Mouse (Mus musculus): ENCODE results near the gene Ephb2. TPM values are rescaled to one million over a fixed set of nuclear protein-coding genes. Genes with fewer than 3 reads are reported as not detected.

The Ephb2 gene
- polyA plus RNA-seq, 1 experiment: 21.7 TPM

DNA sequence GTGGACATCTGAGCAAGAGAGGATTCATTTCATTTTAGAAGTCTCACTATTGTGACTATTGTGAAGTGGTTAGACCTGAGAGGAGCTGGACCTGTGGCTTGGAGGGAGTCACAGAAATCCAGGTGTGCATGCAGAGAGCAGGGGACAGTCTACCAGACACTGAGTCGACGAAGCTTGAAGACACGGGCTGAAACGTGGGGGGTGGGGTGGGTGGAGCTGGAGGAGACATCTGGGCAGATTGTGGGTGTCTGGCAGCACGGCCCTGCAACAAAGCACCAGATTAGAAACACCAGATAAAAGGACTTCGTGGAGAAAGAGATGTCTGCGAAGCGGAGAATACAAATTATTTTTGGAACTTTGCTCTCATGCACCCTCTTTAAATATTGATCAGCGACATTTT lies 27.7 kb upstream of the Ephb2 start:
- no peak overlapping the region for H3ac ChIP-seq (ENCODE audit: control insufficient read depth, insufficient read length)
- TF ChIP-seq USF1 (IDR thresholded peaks at IDR 0.05; ENCODE audit: low read depth): no peak
- TF ChIP-seq TCF3 (IDR thresholded peaks at IDR 0.05; ENCODE audit: insufficient read length, low read depth): no peak
- no peak for TF ChIP-seq CEBPB (IDR thresholded peaks at IDR 0.05; ENCODE audit: insufficient read depth, poor library complexity, severe bottlenecking)
- TF ChIP-seq TCF12 (IDR thresholded peaks at IDR 0.05; ENCODE audit: insufficient read depth, poor library complexity, severe bottlenecking): no peak
- TF ChIP-seq SRF (IDR thresholded peaks at IDR 0.05; ENCODE audit: control insufficient read depth, insufficient read length, low read depth): no peak
- no peak for TF ChIP-seq MYOG (IDR thresholded peaks at IDR 0.05; ENCODE audit: control insufficient read depth in 1 of 3, insufficient read depth in 1 of 3, insufficient read length in 2 of 3, low read depth in 2 of 3)
- H3K79me2 ChIP-seq (ENCODE audit: control insufficient read depth, insufficient read depth): no peaks in the 10 kb centered on the region
- no peak overlapping the region for H3K4me3 ChIP-seq
- H3K36me3 ChIP-seq (ENCODE audit: control insufficient read depth, insufficient read depth): no peaks in the 10 kb centered on the region
- peaks cover 43% of the 10 kb centered on the region for H3K27me3 ChIP-seq (ENCODE audit: control insufficient read depth, insufficient read depth, insufficient read length)
- no peak overlapping the region for H3K4me2 ChIP-seq (ENCODE audit: low read depth)

DNA sequence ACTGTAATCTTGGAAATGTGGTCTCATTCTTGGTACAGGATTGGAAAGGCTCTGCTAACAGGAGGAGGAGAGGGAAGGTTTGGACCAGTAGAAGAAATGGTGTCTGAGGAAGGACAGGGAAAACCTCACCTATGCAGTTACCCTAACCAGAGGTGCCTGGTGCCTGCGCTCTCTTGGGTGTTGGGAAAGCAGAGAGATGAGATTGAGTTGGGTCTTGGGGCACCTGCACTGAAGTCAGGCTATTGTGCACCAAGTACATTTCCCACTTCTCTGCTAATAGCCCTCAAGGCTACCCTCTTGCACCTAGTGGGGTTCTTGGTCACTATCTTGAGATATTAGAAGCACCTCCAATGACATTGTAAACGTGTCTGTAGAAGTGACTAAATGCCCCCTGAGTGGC lies 26.6 kb upstream of the Ephb2 start:
- no peak overlapping the region for H3ac ChIP-seq (ENCODE audit: control insufficient read depth, insufficient read length)
- no peak overlapping the region for H3K4me2 ChIP-seq (ENCODE audit: low read depth)
- peaks cover 43% of the 10 kb centered on the region for H3K27me3 ChIP-seq (ENCODE audit: control insufficient read depth, insufficient read depth, insufficient read length)
- no peak for TF ChIP-seq TCF3 (IDR thresholded peaks at IDR 0.05; ENCODE audit: insufficient read length, low read depth)
- TF ChIP-seq REST (IDR thresholded peaks at IDR 0.05; ENCODE audit: insufficient read depth, insufficient read length): no peak
- TF ChIP-seq MYOG (IDR thresholded peaks at IDR 0.05; ENCODE audit: control insufficient read depth in 1 of 3, insufficient read depth in 1 of 3, insufficient read length in 2 of 3, low read depth in 2 of 3): no peak
- no peak for TF ChIP-seq MAX (IDR thresholded peaks at IDR 0.05; ENCODE audit: low read depth)
- TF ChIP-seq SRF (IDR thresholded peaks at IDR 0.05; ENCODE audit: control insufficient read depth, insufficient read length, low read depth): no peak
- TF ChIP-seq E2F4 (IDR thresholded peaks at IDR 0.05; ENCODE audit: insufficient read depth): no peak
- TF ChIP-seq CEBPB (IDR thresholded peaks at IDR 0.05; ENCODE audit: insufficient read depth, poor library complexity, severe bottlenecking): no peak
- TF ChIP-seq TCF12 (IDR thresholded peaks at IDR 0.05; ENCODE audit: insufficient read depth, poor library complexity, severe bottlenecking): no peak
- TF ChIP-seq POLR2AphosphoS2 (IDR thresholded peaks at IDR 0.05; ENCODE audit: insufficient read length, low read depth): no peak
- TF ChIP-seq MYOD1 (IDR thresholded peaks at IDR 0.05; ENCODE audit: control insufficient read depth in 1 of 3, insufficient read length in 2 of 3, low read depth in 2 of 3): no peak
- no peak for TF ChIP-seq USF1 (IDR thresholded peaks at IDR 0.05; ENCODE audit: low read depth)
- TF ChIP-seq POLR2A (IDR thresholded peaks at IDR 0.05; ENCODE audit: insufficient read length, low read depth): no peak
- H3K36me3 ChIP-seq (ENCODE audit: control insufficient read depth, insufficient read depth): no peaks in the 10 kb centered on the region
- no peak overlapping the region for H3K4me3 ChIP-seq
- no peaks in the 10 kb centered on the region for H3K79me2 ChIP-seq (ENCODE audit: control insufficient read depth, insufficient read depth)

DNA sequence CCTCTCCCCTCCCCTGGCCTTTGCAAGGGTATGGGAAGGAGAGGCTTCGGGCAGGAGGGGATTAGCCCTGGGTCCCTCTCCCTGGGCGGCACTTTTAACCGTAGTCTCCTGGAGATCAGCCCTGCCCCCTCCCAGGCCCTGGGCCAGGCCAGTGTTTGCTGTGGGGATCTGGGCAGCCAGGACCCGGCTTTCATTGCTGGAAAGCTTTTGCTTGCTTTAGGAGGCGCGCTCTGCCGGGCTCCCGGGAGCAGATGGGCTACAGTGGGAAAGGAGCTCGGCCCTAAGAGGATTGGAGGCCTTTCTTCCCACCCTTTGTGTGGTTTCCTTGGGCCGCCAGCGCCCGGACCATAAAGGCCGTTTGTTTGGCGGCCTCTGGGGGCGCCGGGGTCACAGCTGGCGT lies 26.0 kb upstream of the Ephb2 start:
- no peak overlapping the region for H3K4me3 ChIP-seq
- no peak overlapping the region for H3ac ChIP-seq (ENCODE audit: control insufficient read depth, insufficient read length)
- H3K4me2 ChIP-seq (ENCODE audit: low read depth): no peak overlapping the region
- no peaks in the 10 kb centered on the region for H3K36me3 ChIP-seq (ENCODE audit: control insufficient read depth, insufficient read depth)
- H3K79me2 ChIP-seq (ENCODE audit: control insufficient read depth, insufficient read depth): no peaks in the 10 kb centered on the region
- H3K27me3 ChIP-seq (ENCODE audit: control insufficient read depth, insufficient read depth, insufficient read length): peaks cover 43% of the 10 kb centered on the region
- TF ChIP-seq E2F4 (IDR thresholded peaks at IDR 0.05; ENCODE audit: insufficient read depth) (no peak), TCF3 (IDR thresholded peaks at IDR 0.05; ENCODE audit: insufficient read length, low read depth) (no peak), SRF (IDR thresholded peaks at IDR 0.05; ENCODE audit: control insufficient read depth, insufficient read length, low read depth) (no peak), USF1 (IDR thresholded peaks at IDR 0.05; ENCODE audit: low read depth) (no peak), CEBPB (IDR thresholded peaks at IDR 0.05; ENCODE audit: insufficient read depth, poor library complexity, severe bottlenecking) (no peak), POLR2A (IDR thresholded peaks at IDR 0.05; ENCODE audit: insufficient read length, low read depth) (no peak), TCF12 (IDR thresholded peaks at IDR 0.05; ENCODE audit: insufficient read depth, poor library complexity, severe bottlenecking) (no peak), MAX (IDR thresholded peaks at IDR 0.05; ENCODE audit: low read depth) (no peak), POLR2AphosphoS2 (IDR thresholded peaks at IDR 0.05; ENCODE audit: insufficient read length, low read depth) (no peak), MYOD1 (IDR thresholded peaks at IDR 0.05; ENCODE audit: control insufficient read depth in 1 of 3, insufficient read length in 2 of 3, low read depth in 2 of 3) (peak in 1 of 3 experiments; percentile 19), REST (IDR thresholded peaks at IDR 0.05; ENCODE audit: insufficient read depth, insufficient read length) (no peak), MYOG (IDR thresholded peaks at IDR 0.05; ENCODE audit: control insufficient read depth in 1 of 3, insufficient read depth in 1 of 3, insufficient read length in 2 of 3, low read depth in 2 of 3) (peak in 1 of 3 experiments; percentile 30)

DNA sequence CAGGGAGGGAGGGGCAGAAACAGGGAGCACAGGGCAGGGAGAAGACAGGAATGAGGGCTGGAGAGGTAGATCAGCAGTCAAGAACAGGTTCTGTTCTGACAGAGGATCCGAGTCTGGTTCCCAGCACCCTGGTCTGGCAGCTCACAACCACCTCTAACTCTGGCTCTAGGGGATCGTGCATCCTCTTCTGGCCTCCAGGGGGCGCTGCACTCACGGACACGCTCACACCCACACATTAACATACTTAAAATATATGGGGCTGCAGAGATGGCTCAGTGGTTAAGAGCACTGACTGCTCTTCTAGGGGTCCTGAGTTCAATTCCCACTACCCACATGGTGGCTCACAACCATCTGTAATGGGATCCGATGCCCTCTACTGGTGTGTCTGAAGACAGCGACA lies 24.2 kb upstream of the Ephb2 start:
- H3ac ChIP-seq (ENCODE audit: control insufficient read depth, insufficient read length): no peak overlapping the region
- no peak overlapping the region for H3K4me3 ChIP-seq
- H3K36me3 ChIP-seq (ENCODE audit: control insufficient read depth, insufficient read depth): no peaks in the 10 kb centered on the region
- TF ChIP-seq CEBPB (IDR thresholded peaks at IDR 0.05; ENCODE audit: insufficient read depth, poor library complexity, severe bottlenecking): no peak
- TF ChIP-seq MAX (IDR thresholded peaks at IDR 0.05; ENCODE audit: low read depth): no peak
- TF ChIP-seq POLR2AphosphoS2 (IDR thresholded peaks at IDR 0.05; ENCODE audit: insufficient read length, low read depth): no peak
- no peak for TF ChIP-seq MYOD1 (IDR thresholded peaks at IDR 0.05; ENCODE audit: control insufficient read depth in 1 of 3, insufficient read length in 2 of 3, low read depth in 2 of 3)
- TF ChIP-seq POLR2A (IDR thresholded peaks at IDR 0.05; ENCODE audit: insufficient read length, low read depth): no peak
- no peak for TF ChIP-seq REST (IDR thresholded peaks at IDR 0.05; ENCODE audit: insufficient read depth, insufficient read length)
- no peak for TF ChIP-seq E2F4 (IDR thresholded peaks at IDR 0.05; ENCODE audit: insufficient read depth)
- peaks cover 47% of the 10 kb centered on the region for H3K27me3 ChIP-seq (ENCODE audit: control insufficient read depth, insufficient read depth, insufficient read length)
- no peaks in the 10 kb centered on the region for H3K79me2 ChIP-seq (ENCODE audit: control insufficient read depth, insufficient read depth)
- no peak overlapping the region for H3K4me2 ChIP-seq (ENCODE audit: low read depth)

DNA sequence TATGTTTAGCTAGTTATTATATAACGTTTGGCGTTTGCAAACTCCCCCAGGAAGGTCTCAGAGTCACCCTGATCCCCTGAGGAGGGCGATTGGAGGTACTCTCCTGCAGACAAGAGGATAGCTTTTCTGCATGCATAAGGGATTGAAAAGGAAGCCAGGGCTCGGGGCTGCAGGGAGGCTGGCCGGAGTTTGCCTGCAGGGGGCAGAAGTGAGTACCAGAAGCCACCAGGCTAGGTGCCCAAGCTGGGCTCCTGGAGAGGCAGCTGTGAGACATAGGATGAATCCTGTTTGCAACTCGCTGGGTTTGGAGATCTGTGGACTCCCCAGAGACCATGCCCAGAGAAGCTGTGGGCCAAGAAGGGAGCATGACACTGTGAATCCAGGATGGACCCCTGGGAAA lies 19.3 kb upstream of the Ephb2 start:
- Histone ChIP-seq H3ac (ENCODE audit: control insufficient read depth, insufficient read length) (no peak overlapping the region), H3K36me3 (ENCODE audit: control insufficient read depth, insufficient read depth) (no peaks in the 10 kb centered on the region), H3K79me2 (ENCODE audit: control insufficient read depth, insufficient read depth) (no peaks in the 10 kb centered on the region), H3K4me3 (no peak overlapping the region), H3K4me2 (ENCODE audit: low read depth) (no peak overlapping the region), H3K27me3 (ENCODE audit: control insufficient read depth, insufficient read depth, insufficient read length) (peaks cover 22% of the 10 kb centered on the region)
- TF ChIP-seq POLR2AphosphoS2 (IDR thresholded peaks at IDR 0.05; ENCODE audit: insufficient read length, low read depth) (no peak), SRF (IDR thresholded peaks at IDR 0.05; ENCODE audit: control insufficient read depth, insufficient read length, low read depth) (no peak), CEBPB (IDR thresholded peaks at IDR 0.05; ENCODE audit: insufficient read depth, poor library complexity, severe bottlenecking) (no peak), TCF12 (IDR thresholded peaks at IDR 0.05; ENCODE audit: insufficient read depth, poor library complexity, severe bottlenecking) (no peak), E2F4 (IDR thresholded peaks at IDR 0.05; ENCODE audit: insufficient read depth) (no peak), TCF3 (IDR thresholded peaks at IDR 0.05; ENCODE audit: insufficient read length, low read depth) (no peak), MYOD1 (IDR thresholded peaks at IDR 0.05; ENCODE audit: control insufficient read depth in 1 of 3, insufficient read length in 2 of 3, low read depth in 2 of 3) (no peak), REST (IDR thresholded peaks at IDR 0.05; ENCODE audit: insufficient read depth, insufficient read length) (no peak), MAX (IDR thresholded peaks at IDR 0.05; ENCODE audit: low read depth) (no peak), MYOG (IDR thresholded peaks at IDR 0.05; ENCODE audit: control insufficient read depth in 1 of 3, insufficient read depth in 1 of 3, insufficient read length in 2 of 3, low read depth in 2 of 3) (no peak), USF1 (IDR thresholded peaks at IDR 0.05; ENCODE audit: low read depth) (no peak), POLR2A (IDR thresholded peaks at IDR 0.05; ENCODE audit: insufficient read length, low read depth) (no peak)

Measured in myocyte (in vitro differentiated cells).